Mouse (Mus musculus): Measurements from ENCODE around the gene Atp1a1. TPM values are rescaled to one million over a fixed set of nuclear protein-coding genes. Genes with fewer than 3 reads are reported as not detected.

Atp1a1 gene
- polyA plus RNA-seq, 1 experiment from 2014 or later: 270 TPM

Other genes starting within 250 kb of the Atp1a1 start
- gene Igsf3, start 227.6 kb downstream of the Atp1a1 start, polyA plus RNA-seq (2015; fragmentation: Nextera tagmentation; extraction: Ambion mirVana): 38.0 and 45.0 TPM in 2 replicates
- gene Mab21l3, start 244.3 kb upstream of the Atp1a1 start, polyA plus RNA-seq (2015; fragmentation: Nextera tagmentation; extraction: Ambion mirVana): 0.14 and 0.39 TPM in 2 replicates